Mouse (Mus musculus) lung, postnatal 10 days (tissue): ENCODE data around the gene Ftsj1.
A peak's percentile ranks its signal among the peaks of the same experiment; 100 is the strongest.

ENCODE experiments used
- DNase-seq: peaks from one replicate; pipeline ENCODE4 v3.0.0; 2021

Gene Ftsj1

GRCm38 (mm10) chrX:8252334-8253285 lies at the start of gene Ftsj1:
Gene Ftsj1 (minus strand): TSS chrX:8252406.
- DNase-seq = peak; percentile 90

DNA sequence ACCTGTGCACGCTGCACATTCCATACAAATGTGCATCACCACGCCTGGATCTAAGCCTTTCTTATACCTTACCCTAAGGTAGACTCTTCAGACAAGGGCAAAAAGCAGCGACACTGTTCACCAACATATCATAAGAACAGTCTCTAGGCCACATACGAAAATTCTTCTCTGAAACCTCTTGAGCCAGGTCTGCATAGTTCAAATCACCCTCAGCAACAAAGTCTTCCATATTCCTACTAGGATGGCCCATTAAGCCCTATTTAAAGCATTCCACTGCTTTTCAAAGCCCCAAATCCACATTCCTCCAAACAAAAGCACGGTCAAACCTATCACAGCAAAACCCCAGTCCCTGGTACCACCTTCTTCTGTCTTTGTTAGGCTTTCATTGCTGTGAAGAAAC lies 36.4 kb upstream of the Ftsj1 start:
- DNase-seq = no peak

DNA sequence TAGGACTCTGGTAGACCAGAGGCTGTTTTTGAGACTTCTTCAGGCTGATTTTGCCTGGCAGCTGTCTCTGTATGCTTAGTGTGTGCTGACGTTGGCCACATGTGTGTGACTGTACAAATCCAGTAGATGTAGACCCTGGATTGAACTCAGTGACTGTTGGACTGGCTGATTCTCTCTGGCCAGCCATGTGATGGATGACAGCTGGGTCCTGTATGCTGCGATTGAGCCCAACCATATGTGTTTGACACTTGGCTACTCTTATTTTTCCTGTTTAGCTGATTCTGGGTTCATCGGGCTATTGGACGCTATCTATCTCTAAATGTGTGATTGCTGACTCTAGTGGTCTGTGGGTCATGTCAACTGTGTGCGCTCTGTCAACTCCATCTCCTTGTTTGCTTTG lies 21.9 kb upstream of the Ftsj1 start:
- peak; percentile 63 for DNase-seq

- no peak for DNase-seq
These were observed 19.8 kb upstream of the Ftsj1 start for GRCm38 (mm10) chrX:8272000-8272399.

GRCm38 (mm10) chrX:8271083-8271820 lies 19.0 kb upstream of the Ftsj1 start, which contains the start of gene Slc38a5:
Gene Slc38a5 (plus strand): TSS chrX:8271133.
- DNase-seq = no peak

DNA sequence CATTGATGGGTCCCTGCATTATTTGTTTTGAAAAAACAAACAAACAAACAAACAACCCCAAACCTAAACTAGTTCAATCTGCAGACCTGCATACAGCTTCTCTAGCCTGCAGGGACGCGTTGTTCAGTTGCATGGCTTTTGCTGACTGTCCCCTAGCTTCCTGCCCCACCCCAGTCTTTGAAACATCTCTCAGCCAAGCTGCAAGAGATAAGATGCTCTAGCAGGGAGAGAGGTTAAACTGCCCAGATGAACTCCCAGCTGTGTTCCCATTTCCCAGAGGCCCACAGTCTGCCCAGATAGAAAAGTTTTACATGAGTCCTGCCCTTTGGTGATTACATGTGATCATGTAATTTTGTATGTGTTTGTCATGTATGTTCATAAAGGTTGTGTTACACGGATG lies 12.0 kb upstream of the Ftsj1 start:
- DNase-seq = no peak

GRCm38 (mm10) chrX:8263156-8263804 lies 11.1 kb upstream of the Ftsj1 start:
- DNase-seq = no peak

DNA sequence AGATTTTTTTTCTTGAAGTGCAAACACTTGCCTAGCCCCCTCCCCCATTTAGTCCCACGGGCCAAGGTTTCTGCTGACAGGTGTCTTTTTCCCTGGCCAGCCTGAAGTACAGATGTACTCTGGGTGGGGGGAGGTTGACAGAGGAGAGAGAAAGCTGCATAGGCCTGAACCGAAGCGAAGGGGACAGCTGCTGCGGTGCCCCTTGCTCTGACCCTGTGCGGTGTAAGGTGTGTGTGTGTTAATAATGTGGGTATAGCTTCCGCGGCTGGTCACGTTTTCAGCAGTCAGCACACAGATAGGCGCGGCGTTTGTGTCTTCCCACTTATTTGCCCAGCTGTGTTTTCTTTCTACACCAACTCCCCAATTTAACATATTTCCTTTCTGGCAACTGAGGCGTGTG lies 7.3 kb upstream of the Ftsj1 start:
- no peak for DNase-seq

DNA sequence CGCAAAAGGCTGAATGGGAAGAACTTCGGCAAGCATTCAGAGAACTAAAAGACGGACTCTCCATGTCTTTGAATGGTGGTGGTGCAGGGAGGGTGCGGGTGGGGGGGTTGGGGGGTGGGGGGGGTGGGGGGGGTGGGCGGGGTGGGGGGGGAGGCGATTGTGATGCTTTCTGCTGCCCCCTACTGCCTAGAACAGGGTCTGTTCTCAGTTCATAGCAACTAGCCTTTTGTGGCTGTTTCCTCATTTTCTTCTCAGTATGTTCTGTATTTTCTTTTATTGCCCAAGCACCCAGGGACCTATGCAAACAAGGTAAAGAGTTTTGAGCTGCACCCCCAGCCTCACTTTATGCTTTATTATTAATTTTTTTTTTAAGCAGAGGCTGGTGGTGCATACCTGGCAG lies 3.6 kb upstream of the Ftsj1 start:
- DNase-seq = no peak

DNA sequence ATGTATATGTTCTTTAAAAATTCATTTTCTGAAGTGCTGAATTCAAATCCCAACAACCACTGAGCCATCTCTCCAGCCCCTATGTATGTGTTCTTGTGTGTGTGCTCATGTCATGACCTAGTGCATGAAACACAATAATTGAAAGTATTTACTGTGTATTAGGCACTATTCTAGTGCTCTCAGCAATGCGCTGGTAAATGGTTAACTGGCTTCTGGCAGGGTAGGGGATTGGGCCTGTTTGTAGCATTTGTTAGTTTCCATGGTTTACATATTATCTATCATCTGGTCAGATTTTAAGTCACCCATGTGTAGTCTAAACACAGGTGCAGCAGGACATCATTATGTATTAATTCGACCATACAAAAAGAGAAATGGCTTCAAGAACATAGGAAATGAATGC lies 1.5 kb upstream of the Ftsj1 start:
- DNase-seq = no peak

- DNase-seq = no peak
These were observed 345 bp downstream of the Ftsj1 start for GRCm38 (mm10) chrX:8251789-8252333.

GRCm38 (mm10) chrX:8248542-8249120 lies 3.6 kb downstream of the Ftsj1 start:
- DNase-seq = peak; percentile 71

DNA sequence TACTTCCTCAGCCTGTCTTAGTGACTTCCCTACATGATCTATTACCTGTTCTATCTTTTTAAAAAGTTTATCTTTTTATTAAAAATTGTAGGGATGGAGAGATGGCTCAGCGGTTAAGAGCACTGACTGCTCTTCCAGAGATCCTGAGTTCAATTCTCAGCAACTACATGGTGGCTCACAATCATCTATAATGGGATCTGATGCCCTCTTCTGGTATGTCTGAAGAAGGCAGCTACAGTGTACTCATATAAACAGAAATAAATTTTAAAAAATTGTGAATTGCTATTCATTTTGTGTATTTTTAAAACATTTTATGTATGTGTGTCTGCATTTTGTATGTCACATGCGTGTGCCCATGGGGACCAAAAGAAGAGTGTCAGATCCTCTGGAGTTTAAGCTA lies 4.5 kb downstream of the Ftsj1 start:
- no peak for DNase-seq

- DNase-seq = peak; percentile 6
These were observed 13.3 kb downstream of the Ftsj1 start for GRCm38 (mm10) chrX:8238804-8239395.

GRCm38 (mm10) chrX:8236704-8237103 lies 15.5 kb downstream of the Ftsj1 start:
- no peak for DNase-seq

DNA sequence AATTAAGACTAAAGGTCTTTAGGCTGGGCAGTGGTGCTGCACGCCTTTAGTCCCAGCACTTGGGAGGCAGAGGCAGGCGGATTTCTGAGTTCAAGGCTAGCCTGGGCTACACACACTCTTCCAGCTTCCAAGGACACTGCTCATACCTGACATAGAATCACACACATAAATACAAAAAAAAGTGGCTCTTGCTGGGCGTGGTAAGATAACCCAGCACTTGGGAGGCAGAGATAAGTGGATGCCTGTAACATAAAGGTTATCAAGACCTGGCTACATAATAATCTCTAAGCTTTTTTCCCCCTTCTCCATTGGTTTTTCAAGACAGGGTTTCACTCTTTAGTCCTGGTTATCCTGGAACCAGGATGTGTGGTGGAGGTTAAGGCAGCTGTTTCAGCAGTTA lies 18.6 kb downstream of the Ftsj1 start:
- DNase-seq = no peak

DNA sequence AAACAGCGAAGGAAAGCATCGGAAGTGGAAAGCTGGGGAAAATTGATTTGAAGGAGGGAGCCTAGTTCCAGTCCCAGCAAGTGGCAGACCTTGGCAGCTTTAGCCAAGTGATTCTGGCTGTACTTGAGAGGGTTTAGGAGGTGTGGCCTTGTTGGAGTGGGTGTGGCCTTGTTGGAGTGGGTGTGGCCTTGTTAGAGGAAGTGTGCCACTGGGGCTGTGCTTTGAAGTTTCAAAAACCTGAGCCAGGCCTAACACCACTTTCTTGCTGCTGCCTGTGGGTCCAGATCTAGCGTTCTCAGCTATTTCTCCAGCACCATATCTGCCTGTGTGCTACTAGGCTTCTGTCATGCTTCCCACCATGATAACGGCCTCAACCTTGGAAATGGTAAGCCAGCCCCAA lies 21.9 kb downstream of the Ftsj1 start:
- DNase-seq = peak; percentile 14

DNA sequence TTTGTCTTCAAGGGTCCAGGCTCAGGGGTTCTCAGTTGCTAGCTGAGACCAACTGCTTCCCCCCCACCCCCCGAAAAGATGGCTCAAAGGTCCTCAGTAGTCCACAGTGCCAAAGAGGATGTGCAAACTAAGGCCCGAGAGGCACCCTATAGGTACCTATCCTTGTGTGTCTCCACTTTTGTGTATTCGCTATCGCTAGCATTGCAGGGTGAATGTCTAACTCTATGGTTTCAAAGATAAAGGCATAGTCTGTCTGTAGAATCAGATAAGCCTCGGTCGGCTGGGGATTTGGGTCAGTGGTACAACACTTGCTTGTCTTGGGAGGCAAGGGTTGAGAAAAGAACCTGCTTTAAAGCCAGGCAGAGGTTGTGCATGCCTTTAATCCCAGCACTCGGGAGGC lies 28.7 kb downstream of the Ftsj1 start:
- no peak for DNase-seq

- DNase-seq = peak; percentile 38
These were observed 29.4 kb downstream of the Ftsj1 start for GRCm38 (mm10) chrX:8222678-8223421.

- DNase-seq = no peak
These were observed 29.9 kb downstream of the Ftsj1 start for GRCm38 (mm10) chrX:8222296-8222677.

DNA sequence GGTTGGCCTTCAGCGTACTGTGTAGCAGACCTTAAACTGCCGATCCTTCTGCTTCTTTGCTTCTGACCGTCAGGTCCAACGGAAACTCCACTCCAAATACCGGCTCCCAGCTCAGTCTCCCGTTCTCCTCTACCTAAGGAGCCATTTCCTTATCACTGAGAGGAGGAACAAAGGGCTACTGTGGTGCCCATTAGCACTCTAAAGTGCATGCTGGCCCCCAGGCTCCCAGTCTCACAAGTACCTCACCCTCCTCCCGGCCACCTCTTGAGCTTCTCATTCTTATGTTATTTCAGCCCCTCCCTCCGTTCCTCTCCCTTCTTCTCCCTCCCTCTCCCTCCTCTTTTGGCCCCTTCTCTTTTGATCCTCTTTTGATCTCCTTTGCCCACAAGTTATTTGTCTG lies 32.6 kb downstream of the Ftsj1 start:
- DNase-seq = no peak

GRCm38 (mm10) chrX:8218114-8218513 lies 34.1 kb downstream of the Ftsj1 start:
- no peak for DNase-seq
